Mouse (Mus musculus) testis, adult 2 months (tissue): ENCODE measurements at regions not wholly inside any gene's neighbourhood (a gene's known extent, or its start where the extent isn't known, plus 50 kb on each side); places are given as distances from the start of the nearest gene placed in this dataset.

Experiments used
- CTCF ChIP-seq: fragments of 200-500 bp; IDR thresholded peaks from 2 replicates; pipeline ENCODE4 v1.5.1; 2012; ENCODE audit warnings: low read depth, mild to moderate bottlenecking, inconsistent platforms, low read length, moderate library complexity; ENCODE audit not compliant: control insufficient read depth, insufficient read depth, insufficient replicate concordance
- POLR2A ChIP-seq: fragments of 200-500 bp; IDR thresholded peaks from 2 replicates; pipeline ENCODE4 v1.6.1; 2012; ENCODE audit warnings: low read depth, mild to moderate bottlenecking, inconsistent platforms, low read length, moderate library complexity; ENCODE audit not compliant: control insufficient read depth

DNA sequence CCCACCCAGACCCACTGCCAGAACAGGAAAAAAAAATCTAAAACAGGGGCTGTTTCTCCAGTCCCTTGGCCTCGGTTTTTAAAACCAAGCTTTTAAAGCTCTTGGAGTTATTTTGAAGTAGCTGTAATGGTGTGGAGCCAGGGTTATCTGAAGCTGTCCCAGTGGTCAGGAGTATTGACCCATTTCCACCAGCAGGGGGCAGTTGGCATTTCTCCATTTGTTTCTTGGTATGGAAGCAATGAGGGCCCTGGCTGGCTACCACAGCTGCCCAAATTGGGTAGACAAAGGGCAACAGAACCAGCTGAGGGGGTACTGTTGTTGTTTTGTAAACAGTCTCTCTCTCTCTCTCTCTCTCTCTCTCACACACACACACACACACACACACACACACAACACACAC, 206.7 kb upstream of the Jade1 start:
- peak; percentile 31; the same call in 1 of the 2 replicates for TF ChIP-seq CTCF
- no peak for TF ChIP-seq POLR2A
